Mouse (Mus musculus) liver, postnatal 0 days (tissue): ENCODE results near the gene Mycbp2.

Experiments
- CTCF ChIP-seq: sonication (generic); IDR thresholded peaks from 2 replicates; pipeline ENCODE4 v1.5.1; 2016; ENCODE audit warnings: antibody characterized with exemption, low read depth
- EP300 ChIP-seq: IDR thresholded peaks from 2 replicates; pipeline ENCODE4 v1.6.1; 2016; ENCODE audit warnings: antibody characterized with exemption, low read depth, mild to moderate bottlenecking

- TF ChIP-seq EP300, result no peak
- TF ChIP-seq CTCF, result no peak
These were observed 2.8 kb downstream of the Mycbp2 start for GRCm38 (mm10) chr14:103343791-103344190.
